Mouse (Mus musculus) hematopoietic stem cell, adult 5-6 weeks (primary cell): ENCODE results near the gene Asb17. TPM values are rescaled to one million over a fixed set of nuclear protein-coding genes. Genes with fewer than 3 reads are reported as not detected.
A peak's percentile ranks its signal among the peaks of the same experiment; 100 is the strongest.

ENCODE experiments used
- ATAC-seq, 2 experiments: fragments of 125-278 bp in 1 of 2; replicated peaks in 1 of 2; 2 replicates each; pipeline ENCODE4 v1.8.0; 2016 to 2017; ENCODE audit warnings: inconsistent platforms in 2 of 2, mild to moderate bottlenecking in 2 of 2, moderate number of reproducible peaks in 2 of 2, low read depth in 1 of 2, moderate TSS enrichment in 1 of 2; ENCODE audit not compliant: low FRiP score in 2 of 2, poor library complexity in 2 of 2, severe bottlenecking in 2 of 2, insufficient read depth in 1 of 2, low TSS enrichment in 1 of 2
- total RNA-seq: library from RNA; stranded (forward); fragments of 172-1452, 232-1000 nt; gene quantifications from 2 replicates; pipeline ENCODE4 v1.2.3, GENCODE M21; 2017

Gene Asb17
- total RNA-seq, result not detected in 2 replicates

- no peak for ATAC-seq
Observed at GRCm38 (mm10) chr3:153844030-153844429, at the start of gene Asb17. TSS of gene Asb17 (plus strand) at chr3:153844209.

- peak; percentile 95 to 98 for ATAC-seq
Observed at GRCm38 (mm10) chr3:153797574-153797973, 46.4 kb upstream of the Asb17 start.

DNA sequence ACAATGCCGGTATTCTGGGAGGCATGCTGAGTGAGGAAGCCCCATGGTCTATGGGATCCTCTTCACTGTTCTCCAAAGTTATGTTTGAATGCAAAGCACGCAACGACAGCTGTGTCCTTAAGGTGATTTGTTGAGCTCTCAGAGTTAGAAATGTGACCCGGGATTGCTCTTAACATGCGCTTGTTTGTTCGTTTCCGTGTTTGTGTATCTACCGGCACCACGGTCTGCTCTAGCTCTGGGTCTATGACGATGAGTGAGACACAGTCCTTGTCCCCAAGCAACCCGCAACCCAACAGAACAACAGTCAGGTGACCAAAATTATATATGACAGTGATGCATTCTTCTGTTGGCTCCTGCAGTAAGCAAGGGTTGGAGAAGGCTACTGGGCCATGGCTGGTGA is 44.4 kb upstream of the Asb17 start:
- ATAC-seq, result no peak

DNA sequence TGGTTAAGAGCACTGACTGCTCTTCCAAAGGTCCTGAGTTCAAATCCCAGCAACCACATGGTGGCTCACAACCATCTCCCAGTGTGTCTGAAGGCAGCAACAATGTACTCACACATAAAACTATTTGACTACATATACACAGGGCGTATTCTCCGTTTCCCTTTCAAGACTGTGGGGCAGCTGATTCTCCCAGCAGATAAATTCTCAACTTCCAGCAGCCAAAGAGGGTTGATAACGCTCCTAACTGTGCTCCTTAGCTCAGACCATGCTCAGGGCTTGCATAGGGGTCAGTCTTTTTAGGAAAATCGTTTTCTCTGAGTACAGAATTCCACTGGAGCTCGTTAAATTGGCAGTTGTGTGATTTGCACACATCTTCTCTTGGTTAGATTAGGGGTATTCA is 43.3 kb upstream of the Asb17 start:
- no peak for ATAC-seq

DNA sequence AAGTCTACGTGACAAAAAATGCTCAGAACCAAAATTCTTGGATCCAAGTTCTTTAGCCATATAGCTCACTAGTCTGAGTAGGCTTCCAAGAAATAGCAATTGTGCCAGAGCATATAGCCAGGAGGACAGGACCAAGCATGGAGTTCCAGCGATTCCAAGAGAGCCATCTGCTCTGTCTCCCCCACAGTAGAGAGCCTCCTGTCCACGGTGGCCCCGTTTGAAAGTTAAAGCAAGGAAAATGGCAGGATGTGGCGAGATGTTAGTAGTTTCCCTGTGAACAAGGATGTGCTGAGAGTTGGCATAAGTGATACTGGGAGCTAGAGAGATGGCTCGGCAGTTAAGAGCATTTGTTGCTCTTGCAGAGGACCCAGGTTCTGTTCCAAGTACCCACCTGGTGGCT is 42.5 kb upstream of the Asb17 start:
- no peak for ATAC-seq

DNA sequence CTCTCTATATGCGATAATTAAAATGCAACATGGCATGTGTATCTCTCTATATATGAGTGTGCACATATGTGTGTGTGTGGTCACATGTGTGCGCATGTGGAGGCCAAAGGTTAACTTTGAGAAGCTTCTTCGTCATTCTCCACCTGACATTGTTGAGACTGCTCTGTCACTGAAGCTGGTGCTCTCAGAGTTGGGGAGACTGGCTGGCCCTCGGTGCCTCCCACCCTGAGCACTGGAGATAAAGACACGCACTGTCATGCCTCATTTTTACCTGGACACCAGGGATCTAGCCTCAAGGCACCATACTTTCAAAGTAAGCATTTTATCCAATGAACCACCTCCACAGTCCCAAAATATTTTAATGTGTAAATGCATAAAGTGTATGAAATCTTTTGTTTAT is 41.4 kb upstream of the Asb17 start:
- ATAC-seq, result no peak

GRCm38 (mm10) chr3:153804032-153804431 is 40.0 kb upstream of the Asb17 start:
- no peak for ATAC-seq

DNA sequence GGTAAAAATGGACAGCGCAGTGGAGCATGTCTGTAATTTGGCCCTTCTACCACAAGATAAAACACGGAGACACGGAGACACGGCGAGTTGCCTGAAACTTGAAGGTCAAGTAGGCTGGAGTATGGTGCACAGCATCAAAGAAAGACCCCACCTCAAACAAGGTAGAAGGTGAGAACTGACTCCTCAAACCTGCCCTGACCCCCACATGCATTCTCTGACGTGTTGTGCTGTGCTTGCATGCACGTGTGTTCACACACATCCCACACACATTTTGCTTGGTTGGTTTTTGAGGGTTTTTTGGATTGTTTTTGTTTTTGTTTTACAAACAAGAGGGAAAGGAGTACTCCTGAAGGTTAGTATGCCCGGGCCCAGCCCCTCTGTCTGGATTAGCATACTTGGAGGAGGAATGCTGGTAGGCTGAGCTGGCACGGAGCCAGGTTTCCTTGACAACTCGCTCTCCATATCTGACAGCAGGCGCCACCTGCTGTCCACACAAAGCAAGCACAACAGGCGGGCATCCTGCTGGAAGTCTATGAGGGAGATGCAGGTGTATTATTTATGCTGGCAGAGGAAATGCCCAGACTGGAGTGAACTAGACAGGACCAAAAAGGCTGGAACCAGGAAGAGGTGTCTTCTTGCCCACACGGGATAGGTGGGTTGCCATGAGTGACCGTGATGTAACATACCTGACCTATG is 37.8 kb upstream of the Asb17 start:
- peak; percentile 59 to 74 for ATAC-seq

GRCm38 (mm10) chr3:153806773-153807443 is 37.1 kb upstream of the Asb17 start:
- no peak for ATAC-seq

- no peak for ATAC-seq
Observed at GRCm38 (mm10) chr3:153807444-153808149, 36.4 kb upstream of the Asb17 start.

- no peak for ATAC-seq
Observed at GRCm38 (mm10) chr3:153808406-153808805, 35.6 kb upstream of the Asb17 start.

DNA sequence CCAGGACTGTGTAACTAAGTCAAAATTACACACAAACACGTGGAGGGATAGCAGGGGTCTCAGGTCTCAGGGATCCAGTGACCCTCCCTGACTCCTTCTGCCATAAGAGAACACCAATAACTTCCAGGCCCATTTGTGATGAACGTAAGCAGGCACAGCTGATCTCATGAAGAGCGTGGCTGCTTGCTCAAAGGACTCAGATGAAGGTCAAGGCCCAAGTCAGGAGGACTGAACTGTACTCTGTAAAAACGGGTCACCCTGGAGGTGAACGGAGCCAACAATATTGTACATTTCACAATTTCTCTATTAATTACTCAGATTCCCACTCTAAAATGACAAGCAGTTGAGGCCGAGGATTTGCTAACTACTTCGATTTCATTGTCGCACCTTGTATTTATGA is 30.0 kb upstream of the Asb17 start:
- ATAC-seq, result no peak

DNA sequence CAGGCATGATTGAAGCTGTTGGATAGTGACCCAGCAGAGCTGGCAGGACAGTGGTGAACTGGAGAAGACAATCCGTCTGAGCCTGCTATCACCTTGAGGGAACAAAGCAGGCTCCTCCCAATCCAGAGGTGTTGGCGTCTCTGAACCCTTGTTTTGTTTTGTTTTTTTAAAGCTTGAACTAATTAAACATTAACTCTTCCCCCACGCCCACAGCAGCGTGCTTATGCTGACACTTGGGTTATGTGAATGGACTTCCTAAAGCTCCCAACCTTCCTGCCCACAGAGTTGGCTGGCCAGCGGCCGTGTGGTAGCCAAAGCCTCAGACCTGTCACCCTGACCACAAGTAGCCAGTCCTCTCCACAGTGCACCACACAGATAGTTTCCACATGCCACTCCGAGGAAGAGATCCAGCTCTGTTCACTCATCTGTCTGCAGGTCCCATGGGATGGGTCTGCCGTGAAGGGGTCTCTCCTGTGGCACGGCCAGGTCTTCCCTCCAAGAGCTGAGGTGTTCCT is 26.6 kb upstream of the Asb17 start:
- no peak for ATAC-seq

GRCm38 (mm10) chr3:153818723-153819122 is 25.3 kb upstream of the Asb17 start:
- ATAC-seq, result no peak

- no peak for ATAC-seq
Observed at GRCm38 (mm10) chr3:153819438-153819837, 24.6 kb upstream of the Asb17 start.

GRCm38 (mm10) chr3:153823671-153824515 is 20.1 kb upstream of the Asb17 start:
- peak; percentile 51 to 65 for ATAC-seq

GRCm38 (mm10) chr3:153825197-153825596 is 18.8 kb upstream of the Asb17 start:
- no peak for ATAC-seq
